Mouse (Mus musculus) liver, embryonic 13.5 days (tissue): ENCODE data around the gene Zfp580. TPM values are rescaled to one million over a fixed set of nuclear protein-coding genes. Genes with fewer than 3 reads are reported as not detected.
A peak's percentile ranks its signal among the peaks of the same experiment; 100 is the strongest.
"Not testable (repeated sequence)": the region's sequence is repeated elsewhere in the genome, so short reads cannot be mapped to it uniquely, and the experiment has no call there.

Source experiments
- ATAC-seq: fragments of 200-750 bp; cut with Nextera tagmentation; 2 replicates; pipeline ENCODE4 v1.8.0; 2017; ENCODE audit warnings: low read depth, mild to moderate bottlenecking, moderate number of reproducible peaks, moderate library complexity
- DNase-seq: peaks from one replicate; pipeline ENCODE4 v3.0.0; 2022
- H3K27ac ChIP-seq: fragments of 300-500 bp; sonication (generic); 2 replicates; pipeline ENCODE4 v1.5.1; 2015; ENCODE audit warnings: moderate library complexity, mild to moderate bottlenecking, inconsistent platforms
- H3K27me3 ChIP-seq: fragments of 300-500 bp; sonication (generic); 2 replicates; pipeline ENCODE4 v1.6.1; 2015; ENCODE audit warnings: mild to moderate bottlenecking, inconsistent platforms
- H3K36me3 ChIP-seq: fragments of 300-500 bp; sonication (generic); 2 replicates; pipeline ENCODE4 v1.6.1; 2015; ENCODE audit warnings: mild to moderate bottlenecking, inconsistent platforms
- H3K4me1 ChIP-seq: fragments of 300-500 bp; sonication (generic); replicated peaks from 2 replicates; pipeline ENCODE4 v1.6.1; 2015; ENCODE audit warnings: inconsistent platforms
- H3K4me2 ChIP-seq: fragments of 300-500 bp; sonication (generic); 2 replicates; pipeline ENCODE4 v1.6.1; 2015; ENCODE audit warnings: inconsistent platforms, mild to moderate bottlenecking, moderate library complexity
- H3K4me3 ChIP-seq: fragments of 300-500 bp; sonication (generic); replicated peaks from 2 replicates; pipeline ENCODE4 v1.5.1; 2015; ENCODE audit warnings: mild to moderate bottlenecking, inconsistent platforms
- H3K9ac ChIP-seq: fragments of 300-500 bp; sonication (generic); 2 replicates; pipeline ENCODE4 v1.6.1; 2015; ENCODE audit warnings: mild to moderate bottlenecking, inconsistent platforms
- H3K9me3 ChIP-seq: fragments of 300-500 bp; sonication (generic); replicated peaks from 2 replicates; pipeline ENCODE4 v1.6.1; 2016; ENCODE audit warnings: inconsistent platforms
- WGBS: fragments of 180-500 bp; shearing (Covaris S2); methylation state at CpG from one replicate; pipeline ENCODE4 v1.1.7; 2015; ENCODE audit not compliant: insufficient replicate concordance; 5-methylcytosine and 5-hydroxymethylcytosine counted together
- polyA plus RNA-seq: library from polyadenylated mRNA; unstranded; fragments of >200 nt; fragmentation: Nextera tagmentation; extraction: Ambion mirVana; gene quantifications from 2 replicates; pipeline ENCODE4 v1.2.1, GENCODE M21; 2015

Gene Zfp580
- polyA plus RNA-seq, 1 experiment from 2014 or later: 2.7 TPM

GRCm38 (mm10) chr7:5017931-5018330, 33.4 kb upstream of the Zfp580 start:
- H3K9me3 ChIP-seq: peaks cover 4% of the 10 kb centered on the region; the same call in 1 of the 2 replicates
- peaks cover 60% of the 10 kb centered on the region for H3K4me1 ChIP-seq
- H3K36me3 ChIP-seq: peaks cover 32% of the 10 kb centered on the region
- H3K4me2 ChIP-seq: no peak overlapping the region
- no peaks in the 10 kb centered on the region for H3K27me3 ChIP-seq
- DNase-seq: no peak
- no peak overlapping the region for H3K4me3 ChIP-seq
- H3K27ac ChIP-seq: no peak overlapping the region
- WGBS: 92% methylated on average over 21 of the region's 21 CpGs
- ATAC-seq: no peak
- no peak overlapping the region for H3K9ac ChIP-seq

GRCm38 (mm10) chr7:5019576-5019975, 31.8 kb upstream of the Zfp580 start:
- Histone ChIP-seq H3K4me2 (peak overlapping the region; percentile 72), H3K4me3 (peak overlapping the region; percentile 90), H3K9ac (peak overlapping the region; percentile 97), H3K27ac (peak overlapping the region; percentile 96), H3K36me3 (peaks cover 46% of the 10 kb centered on the region), H3K4me1 (peaks cover 49% of the 10 kb centered on the region)
- DNase-seq, H3K27me3 ChIP-seq, H3K9me3 ChIP-seq, ATAC-seq: not testable (repeated sequence)
- 25% methylated on average over 8 of the region's 8 CpGs for WGBS

DNA sequence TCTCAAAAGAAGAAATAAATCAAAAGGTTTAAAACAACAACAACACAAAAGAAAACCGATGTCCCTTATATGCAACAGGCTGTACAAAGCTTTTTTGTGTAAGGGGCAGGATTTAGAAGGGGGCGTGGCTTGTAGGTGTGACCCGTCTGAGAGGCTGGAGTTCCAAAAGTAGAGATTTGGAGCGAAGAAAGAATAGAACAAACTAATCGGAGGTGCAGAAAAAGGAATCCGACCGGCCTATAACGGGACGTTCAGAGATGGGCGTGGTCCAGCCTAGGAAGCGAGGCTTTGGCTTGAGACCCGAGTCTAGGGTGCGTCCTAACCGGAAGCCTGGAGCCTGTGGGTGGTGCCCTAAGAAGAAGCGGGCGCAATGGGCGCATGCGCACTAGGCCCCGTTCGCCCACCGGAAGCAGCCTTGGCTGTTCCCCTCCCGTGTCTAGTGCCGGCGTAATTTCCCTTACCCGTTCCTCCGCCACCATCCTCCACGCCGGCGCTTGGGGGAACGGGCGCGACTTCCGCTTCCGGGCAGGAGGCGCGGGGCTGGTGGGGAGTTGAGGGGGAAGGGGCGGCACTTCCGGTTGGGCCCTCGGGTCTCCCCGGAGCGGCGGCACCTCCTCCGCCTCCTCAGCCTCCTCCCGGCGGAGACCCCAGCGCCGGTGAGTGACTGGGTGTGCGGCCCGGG, 31.2 kb upstream of the Zfp580 start, which contains the start of the genes Zfp865 and Ccdc106:
TSS of gene Zfp865 (plus strand) at position 377 of the 682 bp plus-strand sequence.
TSS of gene Ccdc106 (plus strand) at position 554 of the 682 bp plus-strand sequence.
- Histone ChIP-seq H3K27me3 (no peaks in the 10 kb centered on the region), H3K36me3 (peaks cover 51% of the 10 kb centered on the region), H3K4me1 (peaks cover 49% of the 10 kb centered on the region), H3K9ac (peak within 1 kb of the TSS; percentile 97), H3K4me3 (peak within 1 kb of the TSS; percentile 90), H3K9me3 (peaks cover 4% of the 10 kb centered on the region; the same call in 1 of the 2 replicates), H3K4me2 (peak within 1 kb of the TSS; percentile 72), H3K27ac (peak within 1 kb of the TSS; percentile 96)
- DNase-seq (peak; percentile 98), ATAC-seq (peak; percentile 86)
- WGBS: under 1% methylated on average over 49 of the region's 49 CpGs

DNA sequence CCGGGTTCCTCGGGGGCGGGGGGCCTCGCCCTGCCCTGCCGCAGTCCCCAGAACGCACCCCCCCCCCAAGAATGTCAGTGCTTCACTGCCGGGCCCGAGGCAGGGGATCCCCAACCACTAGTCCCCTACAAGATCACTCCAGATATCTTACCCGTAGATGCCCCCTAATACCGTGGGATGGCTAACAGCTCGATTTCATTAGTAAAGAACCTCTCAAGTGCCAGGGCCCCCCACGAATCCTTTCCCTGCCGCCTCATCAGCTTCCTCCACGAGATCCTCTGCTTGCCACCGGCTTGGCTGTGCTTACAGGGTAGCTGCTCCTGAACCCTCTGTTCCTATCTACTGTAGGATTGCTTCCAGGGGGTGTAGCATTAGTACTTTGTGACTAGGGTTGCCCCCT, 30.7 kb upstream of the Zfp580 start:
- no peaks in the 10 kb centered on the region for H3K27me3 ChIP-seq
- peaks cover 57% of the 10 kb centered on the region for H3K36me3 ChIP-seq
- peak overlapping the region; percentile 90 for H3K4me3 ChIP-seq
- peaks cover 47% of the 10 kb centered on the region for H3K4me1 ChIP-seq
- H3K9me3 ChIP-seq: peaks cover 4% of the 10 kb centered on the region; the same call in 1 of the 2 replicates
- ATAC-seq (peak; percentile 2; the same call in 1 of the 2 replicates), DNase-seq (no peak)
- peak overlapping the region; percentile 72 for H3K4me2 ChIP-seq
- H3K27ac ChIP-seq: peak overlapping the region; percentile 96
- peak overlapping the region; percentile 97 for H3K9ac ChIP-seq
- WGBS: 0% methylated on average over 15 of the region's 15 CpGs

- Histone ChIP-seq H3K9ac (peak overlapping the region; percentile 97), H3K36me3 (peaks cover 60% of the 10 kb centered on the region), H3K9me3 (peaks cover 4% of the 10 kb centered on the region; the same call in 1 of the 2 replicates), H3K4me2 (peak overlapping the region; percentile 72), H3K4me1 (peaks cover 42% of the 10 kb centered on the region), H3K4me3 (peak overlapping the region; percentile 90), H3K27me3 (no peaks in the 10 kb centered on the region), H3K27ac (peak overlapping the region; percentile 96)
- ATAC-seq (no peak), DNase-seq (no peak)
- WGBS: 47% methylated on average over 5 of the region's 5 CpGs
Measured at GRCm38 (mm10) chr7:5021197-5021596, 30.1 kb upstream of the Zfp580 start.

GRCm38 (mm10) chr7:5029543-5029942, 21.8 kb upstream of the Zfp580 start:
- peaks cover 3% of the 10 kb centered on the region; the same call in 1 of the 2 replicates for H3K4me1 ChIP-seq
- peaks cover 31% of the 10 kb centered on the region for H3K9me3 ChIP-seq
- 94% methylated on average over 22 of the region's 22 CpGs for WGBS
- H3K4me3 ChIP-seq: no peak overlapping the region
- H3K36me3 ChIP-seq: peaks cover 90% of the 10 kb centered on the region
- DNase-seq: no peak
- H3K27ac ChIP-seq: no peak overlapping the region
- H3K9ac ChIP-seq: no peak overlapping the region
- no peaks in the 10 kb centered on the region for H3K27me3 ChIP-seq
- H3K4me2 ChIP-seq: no peak overlapping the region
- ATAC-seq: no peak

DNA sequence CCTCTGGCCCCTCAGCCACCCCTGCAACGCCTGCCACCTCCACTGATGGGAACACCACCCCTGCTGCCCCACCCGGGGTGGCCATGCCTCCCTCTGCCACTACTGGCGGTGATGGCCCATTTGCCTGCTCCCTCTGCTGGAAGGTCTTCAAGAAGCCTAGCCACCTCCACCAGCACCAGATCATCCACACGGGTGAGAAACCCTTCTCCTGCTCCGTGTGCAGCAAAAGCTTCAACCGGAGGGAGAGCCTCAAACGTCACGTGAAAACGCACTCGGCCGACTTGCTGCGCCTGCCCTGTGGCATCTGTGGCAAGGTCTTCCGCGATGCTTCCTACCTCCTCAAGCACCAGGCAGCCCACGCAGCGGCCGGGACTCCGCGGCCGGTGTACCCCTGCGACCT, 21.4 kb upstream of the Zfp580 start:
- Histone ChIP-seq H3K27me3 (no peaks in the 10 kb centered on the region), H3K27ac (no peak overlapping the region), H3K4me2 (no peak overlapping the region), H3K4me1 (peaks cover 3% of the 10 kb centered on the region; the same call in 1 of the 2 replicates), H3K4me3 (no peak overlapping the region), H3K9me3 (peaks cover 31% of the 10 kb centered on the region), H3K36me3 (peaks cover 89% of the 10 kb centered on the region), H3K9ac (no peak overlapping the region)
- no peak for DNase-seq
- 91% methylated on average over 21 of the region's 21 CpGs for WGBS
- ATAC-seq: no peak

- H3K27me3 ChIP-seq: no peaks in the 10 kb centered on the region
- no peak overlapping the region for H3K4me3 ChIP-seq
- H3K27ac ChIP-seq: no peak overlapping the region
- H3K9me3 ChIP-seq: peaks cover 31% of the 10 kb centered on the region
- ATAC-seq: no peak
- no peak overlapping the region for H3K9ac ChIP-seq
- peaks cover 87% of the 10 kb centered on the region for H3K36me3 ChIP-seq
- no peak for DNase-seq
- 94% methylated on average over 63 of the region's 63 CpGs for WGBS
- no peak overlapping the region for H3K4me2 ChIP-seq
- 0 out of 2 replicates have a peak, but pooled peaks cover 3% of the 10 kb centered on the region for H3K4me1 ChIP-seq
Measured at GRCm38 (mm10) chr7:5030554-5031275, 20.6 kb upstream of the Zfp580 start.

DNA sequence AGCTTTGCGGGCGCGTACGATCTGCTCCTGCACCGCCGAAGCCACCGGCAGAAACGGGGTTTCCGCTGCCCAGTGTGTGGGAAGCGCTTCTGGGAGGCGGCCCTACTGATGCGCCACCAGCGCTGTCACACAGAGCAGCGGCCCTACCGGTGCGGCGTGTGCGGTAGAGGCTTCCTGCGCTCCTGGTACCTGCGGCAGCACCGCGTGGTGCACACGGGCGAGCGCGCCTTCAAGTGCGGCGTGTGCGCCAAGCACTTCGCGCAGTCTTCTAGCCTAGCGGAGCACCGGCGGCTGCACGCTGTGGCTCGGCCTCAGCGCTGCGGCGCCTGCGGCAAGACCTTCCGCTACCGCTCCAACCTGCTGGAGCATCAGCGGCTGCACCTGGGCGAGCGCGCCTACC, 19.8 kb upstream of the Zfp580 start:
- Histone ChIP-seq H3K9me3 (peaks cover 31% of the 10 kb centered on the region), H3K27me3 (no peaks in the 10 kb centered on the region), H3K4me1 (0 out of 2 replicates have a peak, but pooled peaks cover 3% of the 10 kb centered on the region), H3K4me3 (no peak overlapping the region), H3K4me2 (no peak overlapping the region), H3K27ac (no peak overlapping the region), H3K36me3 (peaks cover 84% of the 10 kb centered on the region), H3K9ac (no peak overlapping the region)
- DNase-seq: no peak
- 89% methylated on average over 46 of the region's 46 CpGs for WGBS
- no peak for ATAC-seq

GRCm38 (mm10) chr7:5033818-5034217, 17.5 kb upstream of the Zfp580 start, which contains the start of gene 4632433K11Rik:
Gene 4632433K11Rik (plus strand): TSS chr7:5034118.
- Histone ChIP-seq H3K27ac (no peak within 1 kb of the TSS), H3K9ac (no peak within 1 kb of the TSS), H3K4me3 (no peak within 1 kb of the TSS), H3K9me3 (peaks cover 31% of the 10 kb centered on the region), H3K36me3 (peaks cover 66% of the 10 kb centered on the region), H3K4me1 (peaks cover 16% of the 10 kb centered on the region), H3K27me3 (no peaks in the 10 kb centered on the region), H3K4me2 (no peak within 1 kb of the TSS)
- DNase-seq (no peak), ATAC-seq (no peak)
- 69% methylated on average over 3 of the region's 3 CpGs for WGBS

DNA sequence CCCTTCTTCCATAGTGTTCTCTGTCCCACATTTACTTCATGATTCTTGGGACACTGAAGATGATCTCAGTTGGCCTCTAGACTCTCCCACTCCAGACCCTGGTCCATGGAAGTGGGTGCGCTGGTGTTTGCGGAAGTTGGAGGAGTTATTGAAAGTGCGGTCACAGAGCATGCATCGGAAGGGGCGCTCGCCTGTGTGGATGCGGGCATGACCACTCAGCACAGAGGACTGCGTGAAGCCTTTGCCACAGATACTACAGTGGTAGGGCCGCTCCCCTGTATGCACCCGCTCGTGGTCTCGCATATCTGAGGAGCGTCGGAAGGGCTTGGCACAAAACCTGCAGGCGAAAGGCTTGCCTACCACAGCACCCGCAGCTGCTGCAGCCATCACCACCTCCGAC, 15.7 kb upstream of the Zfp580 start:
- no peak for ATAC-seq
- DNase-seq: no peak
- Histone ChIP-seq H3K36me3 (peaks cover 48% of the 10 kb centered on the region), H3K9ac (no peak overlapping the region), H3K27ac (no peak overlapping the region), H3K27me3 (no peaks in the 10 kb centered on the region), H3K4me2 (no peak overlapping the region), H3K4me3 (no peak overlapping the region), H3K9me3 (peaks cover 16% of the 10 kb centered on the region), H3K4me1 (peaks cover 27% of the 10 kb centered on the region)
- whole genome bisulfite sequencing: 89% methylated on average over 17 of the region's 17 CpGs
